In the genomic region with DNA sequence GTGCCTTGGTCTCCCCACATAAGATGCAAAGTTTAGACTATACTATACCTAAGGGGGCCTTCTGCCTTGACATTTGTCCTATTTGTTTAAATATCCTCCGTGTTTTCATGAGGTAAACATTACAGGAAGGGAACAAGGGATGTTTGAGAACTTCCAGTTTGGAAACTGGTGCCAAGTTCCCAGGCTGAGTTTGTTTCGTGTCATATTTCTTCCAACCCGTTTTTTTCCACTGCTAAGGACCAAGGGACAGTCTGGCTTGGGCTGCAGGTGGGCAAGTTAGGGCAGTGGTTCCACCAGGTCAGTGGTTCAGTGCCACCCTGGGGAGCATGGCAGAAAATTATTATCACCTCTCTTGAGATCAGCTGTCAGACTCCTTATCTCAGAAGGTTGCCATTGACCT, we compare ENCODE assay signal across 18 mouse cellular contexts.
DNase-seq lines count a peak whose midpoint lies in the region; ATAC-seq and TF ChIP-seq lines count a peak whose summit lies in the region.
"Had no signal": no experiment of that assay in that cellular context is flagged by ENCODE, and none has a peak within 500 bp of the region (broad histone marks: within the 10 kb centered on the region; RNA-seq: fewer than 3 reads in every experiment).

No protein-coding gene starts in this region.

- TF ChIP-seq CTCF in stomach, postnatal 0 days (IDR thresholded peaks at IDR 0.05; ENCODE audit: low read depth) = no peak

- peak overlapping the region; percentile 55 for H3K27ac ChIP-seq in kidney, embryonic 16.5 days (ENCODE audit: low read length)
- H3K27ac ChIP-seq in stomach, embryonic 15.5 days = peak overlapping the region; percentile 40; the same call in 1 of the 2 replicates
- no peak overlapping the region for H3K27ac ChIP-seq in stomach, postnatal 0 days (replicated peaks)
- H3K27ac ChIP-seq: embryonic facial prominence, embryonic 13.5 days; forebrain, embryonic 13.5 days; heart, embryonic 13.5 days had no signal

- H3K36me3 ChIP-seq in kidney, embryonic 16.5 days (ENCODE audit: insufficient read depth, low read length) = no peaks in the 10 kb centered on the region
- H3K36me3 ChIP-seq in stomach, embryonic 15.5 days = no peaks in the 10 kb centered on the region
- no peaks in the 10 kb centered on the region for H3K36me3 ChIP-seq in stomach, postnatal 0 days (ENCODE audit: control insufficient read depth, insufficient read depth, low read length)
- H3K36me3 ChIP-seq: embryonic facial prominence, embryonic 13.5 days; heart, embryonic 13.5 days had no signal

- peak; percentile 83 for DNase-seq in heart, adult 11 months
- DNase-seq in heart, adult 8-10 months (ENCODE audit: low spot score) = no peak
- no peak for DNase-seq in kidney, adult 11 months
- no peak for DNase-seq in stomach, postnatal 0 days (ENCODE audit: low spot score)
- peak; percentile 5 for DNase-seq in kidney, postnatal 14 days
- DNase-seq in layer of hippocampus, adult 8-10 months (ENCODE audit: low spot score in 2 of 2) = no peak
- DNase-seq: adrenal gland, postnatal 14 days; cerebellum, adult 18-20 months; cerebellum, adult 9-11 months; cerebellum, postnatal 36 days; forebrain, postnatal 0 days; gastrocnemius, postnatal 14 days; heart, postnatal 36 days had no signal

- H3K4me2 ChIP-seq in kidney, embryonic 16.5 days (replicated peaks; ENCODE audit: low read depth, low read length) = no peak overlapping the region
- H3K4me2 ChIP-seq in stomach, embryonic 15.5 days = no peak overlapping the region
- no peak overlapping the region for H3K4me2 ChIP-seq in stomach, postnatal 0 days (replicated peaks; ENCODE audit: low read depth)
- H3K4me2 ChIP-seq: embryonic facial prominence, embryonic 13.5 days; forebrain, embryonic 13.5 days; heart, embryonic 13.5 days had no signal

- WGBS in kidney, embryonic 16.5 days = 38% methylated on average over 3 of the region's 3 CpGs
- WGBS in stomach, embryonic 15.5 days = 19% methylated on average over 3 of the region's 3 CpGs
- WGBS in stomach, postnatal 0 days = 19% methylated on average over 3 of the region's 3 CpGs

- no peak for TF ChIP-seq EP300 in stomach, postnatal 0 days (optimal IDR thresholded peaks at IDR 0.05)

- H3K9me3 ChIP-seq in kidney, embryonic 16.5 days (ENCODE audit: low read length) = no peaks in the 10 kb centered on the region
- H3K9me3 ChIP-seq in stomach, embryonic 15.5 days = no peaks in the 10 kb centered on the region
- no peaks in the 10 kb centered on the region for H3K9me3 ChIP-seq in stomach, postnatal 0 days (ENCODE audit: control insufficient read depth, low read length)
- H3K9me3 ChIP-seq: embryonic facial prominence, embryonic 13.5 days; forebrain, embryonic 13.5 days; heart, embryonic 13.5 days had no signal

- H3K4me1 ChIP-seq in kidney, embryonic 16.5 days (ENCODE audit: insufficient read depth, low read length) = 0 out of 2 replicates have a peak, but pooled peaks cover 5% of the 10 kb centered on the region
- no peaks in the 10 kb centered on the region for H3K4me1 ChIP-seq in stomach, embryonic 15.5 days
- no peaks in the 10 kb centered on the region for H3K4me1 ChIP-seq in stomach, postnatal 0 days (replicated peaks; ENCODE audit: control insufficient read depth, insufficient read depth)
- H3K4me1 ChIP-seq: embryonic facial prominence, embryonic 13.5 days; forebrain, embryonic 13.5 days; heart, embryonic 13.5 days had no signal

- no peak for ATAC-seq in kidney, embryonic 16.5 days (ENCODE audit: low FRiP score, low TSS enrichment)
- ATAC-seq in stomach, embryonic 15.5 days (ENCODE audit: insufficient read depth, low FRiP score, low read depth) = no peak
- ATAC-seq in stomach, postnatal 0 days (ENCODE audit: low FRiP score, low TSS enrichment) = no peak
- ATAC-seq: forebrain, embryonic 13.5 days; forebrain, postnatal 0 days had no signal

- H3K9ac ChIP-seq in kidney, embryonic 16.5 days (replicated peaks; ENCODE audit: low read length) = no peak overlapping the region
- no peak overlapping the region for H3K9ac ChIP-seq in stomach, embryonic 15.5 days
- H3K9ac ChIP-seq in stomach, postnatal 0 days (ENCODE audit: low read length) = no peak overlapping the region
- H3K9ac ChIP-seq: embryonic facial prominence, embryonic 13.5 days; forebrain, embryonic 13.5 days; forebrain, postnatal 0 days; heart, embryonic 13.5 days had no signal

- H3K4me3 ChIP-seq in kidney, embryonic 16.5 days (ENCODE audit: low read length) = no peak overlapping the region
- H3K4me3 ChIP-seq in stomach, embryonic 15.5 days (replicated peaks) = no peak overlapping the region
- no peak overlapping the region for H3K4me3 ChIP-seq in stomach, postnatal 0 days (ENCODE audit: low read depth, low read length)
- H3K4me3 ChIP-seq: embryonic facial prominence, embryonic 13.5 days; forebrain, embryonic 13.5 days; heart, embryonic 13.5 days had no signal

- peaks cover 6% of the 10 kb centered on the region for H3K27me3 ChIP-seq in kidney, embryonic 16.5 days (ENCODE audit: insufficient read depth, low read length)
- H3K27me3 ChIP-seq in stomach, embryonic 15.5 days (replicated peaks) = no peaks in the 10 kb centered on the region
- H3K27me3 ChIP-seq in stomach, postnatal 0 days (ENCODE audit: control insufficient read depth, insufficient read depth, low read length) = no peaks in the 10 kb centered on the region
- H3K27me3 ChIP-seq: heart, embryonic 13.5 days had no signal

Comparison
In these comparisons a context has a peak if more than half of its experiments do, and no peak if none do; other contexts are left out.
1. DNase-seq: peak in heart, adult 11 months (single experiment) and kidney, postnatal 14 days (single experiment); none in heart, adult 8-10 months (single experiment), kidney, adult 11 months (single experiment), stomach, postnatal 0 days (single experiment) and layer of hippocampus, adult 8-10 months (0 of 2).